Mouse (Mus musculus) layer of hippocampus, postnatal 36 days (tissue): ENCODE measurements at regions not wholly inside any gene's neighbourhood (a gene's known extent, or its start where the extent isn't known, plus 50 kb on each side); places are given as distances from the start of the nearest gene placed in this dataset.

Experiments used
- DNase-seq, 2 experiments: peaks; one replicate each; pipeline ENCODE4 v3.0.0; 2022

GRCm38 (mm10) chr8:86428998-86429651, 151.4 kb downstream of the Abcc12 start:
- no peak for DNase-seq

DNA sequence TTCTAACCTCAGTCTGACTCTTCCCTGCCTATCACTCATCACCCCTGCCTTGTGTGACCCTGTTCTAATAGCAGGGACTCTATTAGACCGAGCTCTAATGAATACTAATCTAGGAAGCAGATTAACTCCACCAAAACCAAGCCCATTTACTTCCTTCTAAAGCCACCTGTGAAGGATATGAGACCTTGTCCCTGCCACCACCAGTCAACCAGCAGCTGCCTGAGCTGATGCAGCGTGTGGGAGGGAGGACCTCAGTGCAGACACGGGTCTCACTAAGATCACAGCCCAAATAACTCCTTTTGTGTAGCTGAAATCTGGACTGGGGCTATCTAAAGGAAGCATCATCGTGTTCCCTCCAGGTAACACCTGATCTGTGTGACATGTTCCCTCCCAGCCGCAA, 152.4 kb downstream of the Abcc12 start:
- DNase-seq = no peak

DNA sequence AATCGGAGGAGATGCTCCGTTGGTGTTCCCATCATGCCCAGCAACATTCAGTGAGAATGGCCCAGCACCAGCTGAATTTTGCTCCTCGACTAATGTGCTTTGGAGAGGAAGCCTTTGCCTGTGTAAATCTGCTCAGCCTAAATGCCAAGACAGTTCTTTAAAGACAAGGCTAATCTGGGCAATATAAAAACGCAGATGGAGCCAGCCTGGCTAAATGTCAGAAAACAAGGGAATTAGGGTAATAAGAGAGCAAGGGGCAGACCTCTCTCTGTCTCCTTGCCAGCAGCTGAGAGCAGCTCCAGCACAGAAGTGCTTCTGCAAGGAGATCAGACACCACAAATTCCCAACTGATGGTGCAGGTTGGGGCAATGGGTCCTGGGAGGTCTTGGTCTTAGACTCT, 154.4 kb downstream of the Abcc12 start:
- DNase-seq = no peak

GRCm38 (mm10) chr8:86425382-86425781, 155.1 kb downstream of the Abcc12 start:
- no peak for DNase-seq

GRCm38 (mm10) chr8:86419059-86419651, 161.3 kb downstream of the Abcc12 start:
- DNase-seq = no peak

- no peak for DNase-seq
Observed at GRCm38 (mm10) chr8:86418414-86418981, 162.0 kb downstream of the Abcc12 start.

DNA sequence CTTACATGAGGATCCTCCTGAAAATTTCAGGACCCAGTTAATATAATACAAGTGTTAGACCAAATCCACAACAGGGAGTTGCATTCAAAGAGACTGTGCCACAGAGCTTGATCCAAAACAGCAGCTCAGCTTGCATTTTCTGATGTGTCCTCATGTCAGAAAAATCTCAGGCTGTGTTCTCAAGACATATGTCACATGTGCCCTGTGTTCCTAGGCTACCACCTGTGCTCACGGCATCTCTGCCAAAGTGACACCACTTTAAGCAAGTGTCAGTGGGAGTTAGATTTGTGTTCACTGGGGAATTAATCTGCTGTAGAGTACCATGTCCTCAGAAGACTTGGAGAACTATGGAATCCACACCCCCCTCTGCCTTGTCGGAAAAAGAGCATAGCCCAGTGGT, 165.3 kb downstream of the Abcc12 start:
- peak in 1 of 2 experiments; percentile 36 for DNase-seq

GRCm38 (mm10) chr8:86411232-86411631, 169.3 kb downstream of the Abcc12 start:
- DNase-seq = no peak

- no peak for DNase-seq
Observed at GRCm38 (mm10) chr8:86406196-86406595, 174.3 kb downstream of the Abcc12 start.

- no peak for DNase-seq
Observed at GRCm38 (mm10) chr8:86403434-86403833, 177.1 kb downstream of the Abcc12 start.

- DNase-seq = no peak
Observed at GRCm38 (mm10) chr8:86401946-86402345, 178.5 kb downstream of the Abcc12 start.

DNA sequence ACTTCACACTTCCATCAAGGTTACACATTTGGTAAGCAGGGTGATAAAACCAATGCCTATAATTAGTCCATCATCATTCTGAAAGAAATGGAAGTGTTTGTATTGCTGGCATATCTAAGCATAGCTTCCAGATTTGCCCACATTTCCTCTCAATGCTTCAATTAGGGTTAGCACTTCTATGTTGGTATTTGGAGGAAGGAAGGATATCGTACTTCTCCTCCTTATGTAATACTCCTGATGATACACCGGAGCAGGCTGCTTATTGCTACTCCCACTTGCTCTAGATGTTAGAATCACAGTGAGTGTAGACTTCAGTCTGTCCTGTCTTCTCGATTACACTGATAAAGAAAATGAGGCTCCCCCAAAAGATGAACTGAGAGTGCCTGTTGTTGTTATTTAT, 185.4 kb downstream of the Abcc12 start:
- DNase-seq = no peak

GRCm38 (mm10) chr8:86393835-86394234, 186.7 kb downstream of the Abcc12 start:
- no peak for DNase-seq

DNA sequence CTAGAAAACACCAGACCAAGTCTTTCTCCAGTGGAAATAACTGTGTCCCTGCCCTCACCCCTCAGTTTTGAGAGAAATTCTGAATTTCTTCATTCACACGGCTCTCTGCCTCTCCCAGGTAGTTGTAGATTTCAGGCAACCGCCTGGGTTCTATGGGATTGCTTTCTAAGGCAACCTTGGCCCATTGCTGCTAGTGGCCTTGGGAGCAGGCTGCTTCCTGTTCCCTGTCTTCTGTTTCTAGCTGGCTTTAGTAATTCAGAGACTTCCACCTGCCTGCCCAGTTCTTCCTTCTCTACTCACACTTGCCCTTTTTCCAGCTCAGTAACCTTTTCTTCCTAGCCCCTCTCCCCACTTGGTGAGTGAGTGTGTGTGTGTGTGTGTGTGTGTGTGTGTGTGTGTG, 187.1 kb downstream of the Abcc12 start:
- DNase-seq = no peak

DNA sequence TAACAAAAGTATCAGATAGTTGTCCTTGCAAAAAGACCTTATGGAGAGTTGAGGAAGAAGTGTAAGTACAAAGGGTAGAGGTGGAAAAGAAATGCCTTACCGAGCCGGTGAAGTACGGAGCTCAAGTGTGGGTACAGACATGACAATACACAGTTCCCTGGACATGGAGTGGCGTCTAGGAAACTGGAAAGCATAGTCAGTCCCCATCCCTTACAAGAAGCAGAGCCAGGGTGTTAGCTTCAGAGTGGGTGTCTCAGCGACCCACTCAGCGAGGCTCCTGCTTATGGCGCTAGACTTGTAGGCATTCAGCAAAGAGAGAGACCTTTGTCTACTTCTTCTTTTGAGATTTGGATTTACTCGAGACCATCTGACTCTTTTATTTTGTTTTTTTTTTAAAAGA, 189.8 kb downstream of the Abcc12 start:
- no peak for DNase-seq

GRCm38 (mm10) chr8:86389690-86390671, 190.5 kb downstream of the Abcc12 start:
- peak; percentile 74 to 80 for DNase-seq

- DNase-seq = no peak
Observed at GRCm38 (mm10) chr8:86385236-86385635, 195.2 kb downstream of the Abcc12 start.

GRCm38 (mm10) chr8:86381977-86382376, 198.5 kb downstream of the Abcc12 start:
- no peak for DNase-seq

DNA sequence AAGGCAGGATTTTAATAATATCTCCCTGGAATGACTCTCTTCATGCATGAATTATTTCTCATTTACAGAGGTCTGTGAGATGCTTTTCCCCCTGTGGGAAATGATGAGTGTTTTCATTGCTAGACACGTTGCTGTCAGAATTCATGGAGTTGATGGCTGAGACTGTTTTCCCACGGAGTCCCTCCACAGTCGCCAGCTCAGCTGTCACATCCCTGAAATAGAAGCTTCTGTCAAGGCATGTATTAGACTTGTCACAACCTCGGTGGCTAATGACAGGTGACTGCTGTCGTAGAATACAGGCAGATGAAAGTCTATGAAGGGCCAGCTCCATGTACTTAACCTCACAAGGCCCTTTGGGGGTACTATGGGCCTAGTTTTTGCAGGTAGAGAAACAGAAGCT, 212.4 kb downstream of the Abcc12 start:
- no peak for DNase-seq

DNA sequence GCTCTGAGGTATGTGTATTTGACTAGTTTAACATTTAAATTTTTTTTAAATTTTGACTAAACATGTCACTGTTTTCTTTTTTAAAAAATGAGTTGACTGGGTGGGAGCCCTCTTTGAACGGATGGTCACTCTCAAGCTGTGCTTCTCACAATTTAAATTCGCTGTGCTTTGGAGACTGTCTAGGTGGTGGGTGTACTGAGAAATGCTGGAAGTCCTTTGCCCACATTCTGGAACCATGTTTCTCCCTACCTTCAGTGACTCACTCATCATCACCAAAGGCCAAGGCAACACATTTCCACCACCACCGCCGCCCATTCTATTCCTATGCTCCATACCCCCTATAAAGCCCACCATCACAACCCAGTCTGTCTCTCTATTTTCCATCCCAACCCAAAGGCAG, 213.8 kb downstream of the Abcc12 start:
- no peak for DNase-seq

DNA sequence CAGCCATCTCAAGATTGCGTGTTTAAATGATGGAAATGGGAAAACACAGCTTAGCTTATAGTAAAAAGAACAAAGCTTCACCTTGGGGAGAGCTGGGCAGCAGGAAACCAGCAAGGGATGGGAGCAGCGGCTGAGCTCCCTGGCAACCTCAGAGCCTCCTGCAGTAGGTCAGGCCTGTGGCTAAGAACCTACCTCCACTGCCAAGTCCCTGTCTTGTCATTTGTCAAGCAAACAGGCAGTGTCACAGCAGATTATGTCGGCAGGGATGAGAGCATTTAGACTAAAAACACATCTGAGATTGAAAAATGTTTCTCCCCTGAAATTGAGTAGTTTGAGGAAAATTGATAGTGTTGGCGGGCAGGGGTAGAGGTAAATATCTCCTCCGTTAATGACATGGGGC, 214.8 kb downstream of the Abcc12 start:
- DNase-seq = no peak

- no peak for DNase-seq
Observed at GRCm38 (mm10) chr8:86364898-86365297, 215.6 kb downstream of the Abcc12 start.

DNA sequence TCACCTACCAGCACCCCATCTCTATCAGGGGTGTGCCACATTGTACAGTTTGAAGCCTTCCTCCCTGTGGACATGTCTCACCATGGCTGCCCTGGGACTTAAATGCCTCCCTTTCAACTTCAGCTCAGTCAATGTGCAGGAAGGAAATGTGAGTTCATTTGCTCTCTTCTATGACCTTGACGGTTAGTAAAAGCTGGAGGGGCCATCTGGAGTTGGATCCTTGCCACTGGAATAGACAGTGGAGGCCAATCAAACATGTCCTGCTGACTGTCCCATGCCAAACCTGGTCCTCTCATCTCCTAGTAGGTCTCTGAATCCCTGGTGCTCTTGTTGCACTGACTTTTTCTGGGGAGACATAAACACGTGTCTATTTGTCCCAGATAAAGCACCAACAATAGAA, 220.2 kb downstream of the Abcc12 start:
- DNase-seq = no peak
